Mouse (Mus musculus) Patski (cell line): ENCODE data around the gene Gin1. TPM values are rescaled to one million over a fixed set of nuclear protein-coding genes. Genes with fewer than 3 reads are reported as not detected.
"Not testable (repeated sequence)": the region's sequence is repeated elsewhere in the genome, so short reads cannot be mapped to it uniquely, and the experiment has no call there.

Experiments
- ATAC-seq: fragments of 100-300 bp; one replicate; pipeline ENCODE4 v1.8.0; 2021
- CTCF ChIA-PET: fragments of 350-600 bp; sonication (Branson Sonifier 250); formaldehyde crosslinking; loops from one replicate; lab custom pipeline; 2022; ENCODE audit warnings: inconsistent platforms; lab: Charles Lee
- POLR2A ChIA-PET: fragments of 350-600 bp; sonication (Branson Sonifier 250); formaldehyde crosslinking; loops from one replicate; lab custom pipeline; 2022; ENCODE audit warnings: antibody characterized with exemption, inconsistent platforms; lab: Charles Lee
- DNase-seq: peaks from one replicate; pipeline ENCODE4 v3.0.0-alpha.2; 2011; ENCODE audit warnings: low read depth, low spot score
- H3K27me3 ChIP-seq: fragments of 371-371 bp; one replicate; pipeline ENCODE4 v1.5.1; 2021
- CTCF ChIP-seq: fragments of 100-300 bp; IDR thresholded peaks from one replicate; pipeline ENCODE4 v1.5.1; 2021
- in situ Hi-C: fragments of 300-500 bp; cut with MboI; formaldehyde crosslinking; loops from 3 replicates; pipeline ENCODE4 v1.11.1; 2018; ENCODE audit warnings: low pct_unique_long_range_greater_than_20kb, mixed read lengths
- polyA plus RNA-seq: library from polyadenylated mRNA; unstranded; gene quantifications from one replicate; pipeline ENCODE4 v1.2.3, GENCODE M21; 2021

Gene Gin1
- polyA plus RNA-seq, 1 experiment from 2014 or later: 9.5 TPM

DNA sequence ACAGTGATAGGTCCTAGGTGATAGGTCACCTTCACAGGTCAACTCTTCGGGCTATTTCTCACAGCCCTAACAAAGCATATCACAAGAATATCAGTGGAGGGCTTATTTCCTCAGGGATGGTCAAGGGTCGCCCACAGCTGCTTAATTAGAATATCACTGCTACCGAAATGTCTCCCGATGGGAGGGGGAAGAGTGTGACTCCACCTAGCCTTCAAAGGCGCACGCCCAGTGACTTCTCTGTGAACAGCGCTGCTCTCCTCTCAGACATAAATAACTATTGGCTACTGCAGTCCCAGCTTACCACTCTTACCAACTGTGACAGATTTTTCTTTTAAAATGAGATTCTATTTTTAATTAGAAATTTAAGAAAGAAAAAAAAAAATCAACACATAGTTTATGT is 9.4 kb upstream of the Gin1 start:
- POLR2A ChIA-PET: interaction anchor here (1.1 kb wide), 1 partner anchor 33 kb away, joined by 3 read pairs; no protein-coding TSS in a partner anchor
- in situ Hi-C loops: no loop called here
- no peak for DNase-seq

DNA sequence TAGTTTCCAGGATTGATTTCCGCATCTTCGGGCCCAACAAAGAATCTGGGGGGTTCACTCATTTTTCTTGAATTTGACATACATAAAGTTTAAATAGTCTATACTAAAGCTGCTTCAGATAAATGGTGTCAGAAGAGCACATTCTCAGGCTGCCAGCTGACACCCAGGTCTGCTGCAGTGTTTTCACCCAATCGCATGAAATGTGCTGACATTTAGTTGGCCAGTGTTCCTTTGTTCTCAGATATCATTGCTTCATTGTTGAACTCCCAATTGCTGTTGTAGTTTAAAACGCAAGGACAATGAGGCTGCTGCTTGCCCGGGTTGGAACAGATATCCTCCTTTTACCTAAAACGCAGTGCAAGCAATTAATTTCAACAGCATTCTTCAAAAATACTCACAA is 8.5 kb upstream of the Gin1 start:
- ChIA-PET POLR2A (no interaction called here), CTCF (no interaction called here)
- no peaks in the 10 kb centered on the region for H3K27me3 ChIP-seq
- no peak for DNase-seq
- no peak for TF ChIP-seq CTCF
- no peak for ATAC-seq
- in situ Hi-C loops: no loop called here

More for the DNA sequence above, 9.4 kb upstream of the Gin1 start:
- no peak for ATAC-seq
- CTCF ChIA-PET: interaction anchor here (1.2 kb wide), 1 partner anchor 10 kb away, joined by 5 read pairs; no protein-coding TSS in a partner anchor
- no peak for TF ChIP-seq CTCF
- H3K27me3 ChIP-seq: no peaks in the 10 kb centered on the region

DNA sequence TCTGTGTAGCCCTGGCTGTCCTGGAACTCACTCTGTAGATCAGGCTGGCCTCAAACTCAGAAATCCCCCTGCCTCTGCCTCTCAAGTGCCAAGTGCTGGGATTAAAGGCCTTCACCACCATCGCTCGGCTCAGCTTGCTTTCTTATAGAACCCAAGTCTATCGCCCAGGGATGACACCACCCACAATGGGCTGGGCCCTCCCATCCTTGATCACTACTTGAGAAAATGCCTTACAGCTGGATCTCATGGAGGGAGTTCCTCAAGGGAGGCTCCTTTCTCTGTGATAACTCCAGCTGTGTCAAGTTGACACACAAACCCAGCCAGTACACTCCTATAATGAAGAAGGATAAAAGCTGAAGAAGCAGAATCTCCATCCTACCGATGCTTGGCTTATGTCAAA is 4.3 kb upstream of the Gin1 start:
- DNase-seq, ATAC-seq, POLR2A ChIA-PET: not testable (repeated sequence)

DNA sequence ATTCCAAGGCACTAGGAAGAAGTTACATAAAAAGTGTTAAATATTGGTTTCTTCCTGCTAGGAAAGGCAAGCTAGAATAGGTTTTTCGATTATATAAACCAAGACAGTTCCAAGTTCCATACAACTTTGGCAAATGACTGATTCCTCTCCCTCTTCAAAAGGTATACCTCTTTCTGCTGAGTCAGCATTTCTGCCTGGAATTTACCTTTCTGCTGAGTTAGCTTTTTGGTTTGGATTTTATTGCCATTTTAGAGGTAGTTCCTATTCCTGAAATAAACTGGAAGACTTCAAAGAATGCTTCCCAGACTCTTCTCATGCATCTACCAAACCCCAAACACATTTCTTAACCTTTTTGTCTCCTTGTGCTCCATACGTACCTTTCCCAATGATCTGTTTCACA is 1.9 kb upstream of the Gin1 start:
- no peak for DNase-seq
- ChIA-PET CTCF (interaction anchor here (0.7 to 3.7 kb wide), 6 partner anchors 11 to 110 kb away, joined by 3 to 15 read pairs (median 3); no protein-coding TSS in a partner anchor), POLR2A (no interaction called here)

More for the DNA sequence above, 4.3 kb upstream of the Gin1 start:
- H3K27me3 ChIP-seq, CTCF ChIA-PET: not testable (repeated sequence)
- in situ Hi-C loops: loop anchor here (5.0 kb wide), 1 partner anchor 108 kb away; no protein-coding TSS in a partner anchor

DNA sequence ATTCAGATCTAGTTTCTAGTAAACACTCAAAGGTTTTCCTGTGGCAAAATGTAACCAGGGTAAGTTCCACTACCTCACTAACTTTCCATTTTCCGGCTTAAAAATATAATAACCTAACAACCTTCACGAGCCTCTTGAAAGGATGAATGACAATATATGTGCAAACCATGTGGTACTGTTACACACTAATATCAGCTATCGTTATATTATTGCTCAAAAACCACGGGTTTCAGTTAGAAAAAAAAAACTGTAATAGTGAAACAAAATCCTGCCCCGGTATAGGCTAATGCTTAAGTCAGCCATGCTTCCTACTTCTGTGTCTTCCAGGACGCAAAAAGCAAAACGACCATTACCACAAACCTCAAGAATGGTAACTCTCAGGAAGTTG is 1.1 kb upstream of the Gin1 start:
- TF ChIP-seq CTCF: no peak
- no peak for ATAC-seq
- DNase-seq: no peak
- CTCF ChIA-PET: interaction anchor here (3.7 kb wide), 1 partner anchor 14 kb away, joined by 15 read pairs; no protein-coding TSS in a partner anchor
- in situ Hi-C loops: loop anchor here (5.0 kb wide), 1 partner anchor 112 kb away; no protein-coding TSS in a partner anchor
- no peaks in the 10 kb centered on the region for H3K27me3 ChIP-seq
- POLR2A ChIA-PET: no interaction called here

More for the DNA sequence above, 1.9 kb upstream of the Gin1 start:
- in situ Hi-C loops: loop anchor here (5.0 kb wide), 1 partner anchor 111 kb away; no protein-coding TSS in a partner anchor
- no peak for ATAC-seq
- no peaks in the 10 kb centered on the region for H3K27me3 ChIP-seq
- TF ChIP-seq CTCF: no peak

DNA sequence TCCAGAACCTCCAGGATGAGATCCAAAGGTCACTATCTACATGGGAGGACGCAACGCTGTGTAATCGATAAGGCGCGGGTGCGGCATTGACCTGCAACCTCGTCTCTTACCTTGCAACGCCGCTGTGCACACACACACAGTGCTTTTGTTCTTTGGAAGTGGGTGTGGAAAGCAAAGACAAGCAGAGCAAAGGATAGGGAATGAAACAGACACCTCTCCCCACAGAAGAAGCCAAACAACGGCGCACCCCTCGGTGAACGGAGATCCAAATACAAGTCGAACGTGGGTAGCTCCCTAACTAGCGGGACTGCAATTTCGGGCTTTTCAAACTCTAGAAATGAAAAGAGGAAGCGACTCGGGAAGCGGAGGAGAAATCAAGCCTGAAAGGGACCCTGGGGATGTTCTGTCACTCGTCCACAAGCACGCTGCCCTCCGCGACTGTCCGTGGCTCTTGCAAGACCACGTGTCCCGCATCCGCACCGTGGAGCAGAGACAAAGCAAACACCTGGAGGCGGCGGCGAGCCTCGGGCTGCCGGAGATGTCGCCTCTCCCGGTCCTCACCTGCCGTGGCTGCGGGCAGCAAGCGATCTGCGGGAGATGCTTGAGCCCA is 573 bp upstream of the Gin1 start:
- no peak for TF ChIP-seq CTCF
- ATAC-seq (peak; percentile 23), DNase-seq (no peak)
- CTCF ChIA-PET: interaction anchor here (3.7 kb wide), 1 partner anchor 15 kb away, joined by 15 read pairs; no protein-coding TSS in a partner anchor
- no peaks in the 10 kb centered on the region for H3K27me3 ChIP-seq
- POLR2A ChIA-PET: interaction anchor here (0.5 kb wide), 1 partner anchor 53 kb away, joined by 3 read pairs; no protein-coding TSS in a partner anchor
- in situ Hi-C loops: loop anchor here (5.0 kb wide), 1 partner anchor 112 kb away; no protein-coding TSS in a partner anchor

DNA sequence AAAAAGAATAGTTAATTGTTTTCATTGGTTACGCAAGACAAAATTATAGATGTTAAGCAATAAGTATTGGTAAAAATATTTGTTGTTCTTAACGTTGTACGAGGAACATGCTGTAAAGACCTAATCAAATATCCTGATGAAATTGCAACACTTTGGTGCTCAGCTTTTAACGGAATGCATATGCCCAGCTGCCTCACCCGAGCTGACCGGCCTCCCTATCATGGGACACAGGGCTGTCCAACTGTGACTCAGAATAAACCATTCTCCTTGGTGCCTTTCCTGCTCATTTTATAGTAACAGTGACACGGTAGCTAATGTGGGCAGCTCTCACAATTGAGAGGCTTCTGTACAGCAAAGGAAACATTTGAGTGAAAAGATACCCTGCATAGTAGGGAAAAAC is 1.1 kb downstream of the Gin1 start:
- POLR2A ChIA-PET: no interaction called here
- in situ Hi-C loops: no loop called here
- H3K27me3 ChIP-seq: no peaks in the 10 kb centered on the region
- DNase-seq: no peak
- no peak for TF ChIP-seq CTCF
- CTCF ChIA-PET: interaction anchor here (1.1 to 1.8 kb wide), 6 partner anchors 11 to 44 kb away, joined by 3 to 8 read pairs (median 4); no protein-coding TSS in a partner anchor
- ATAC-seq: no peak

DNA sequence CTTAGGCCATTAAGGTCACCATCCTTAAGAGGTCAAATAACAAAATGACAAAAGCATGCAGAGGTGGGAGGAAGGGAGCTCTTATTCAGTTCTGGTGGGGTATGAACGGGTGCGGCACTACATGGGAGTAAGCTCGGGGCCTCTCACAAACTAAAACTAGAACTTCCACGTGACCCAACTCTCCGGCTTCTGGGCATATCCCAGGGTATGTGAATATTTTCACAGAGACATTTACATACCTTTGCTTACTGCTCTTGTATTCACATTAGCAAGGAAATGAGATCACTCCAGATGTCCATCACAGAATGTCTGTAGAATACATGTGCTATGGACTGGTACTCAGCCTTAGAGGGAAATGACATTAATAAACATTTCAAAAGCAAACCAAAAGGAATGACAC is 1.8 kb downstream of the Gin1 start:
- H3K27me3 ChIP-seq: no peaks in the 10 kb centered on the region
- no peak for TF ChIP-seq CTCF
- ChIA-PET POLR2A (no interaction called here), CTCF (interaction anchor here (0.8 to 1.8 kb wide), 5 partner anchors 11 to 31 kb away, joined by 3 to 8 read pairs (median 5); no protein-coding TSS in a partner anchor)
- in situ Hi-C loops: no loop called here
- DNase-seq (no peak), ATAC-seq (no peak)

DNA sequence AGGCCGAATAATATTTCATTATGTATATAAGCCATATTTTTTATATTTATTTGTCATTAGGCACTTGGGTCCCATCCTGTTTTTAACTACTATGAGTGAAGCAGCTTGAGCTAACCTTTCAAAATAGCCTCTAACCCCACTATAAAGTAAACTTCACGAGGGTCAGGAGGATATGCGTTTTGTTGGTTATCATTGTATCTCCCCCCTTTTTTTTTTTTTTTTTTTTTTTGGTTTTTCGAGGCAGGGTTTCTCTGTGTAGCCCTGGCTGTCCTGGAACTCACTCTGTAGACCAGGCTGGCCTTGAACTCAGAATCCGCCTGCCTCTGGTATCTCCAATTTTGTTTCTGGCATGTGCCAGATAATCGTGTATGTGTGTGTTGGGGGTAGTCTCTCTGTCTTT is 3.4 kb downstream of the Gin1 start:
- H3K27me3 ChIP-seq: no peaks in the 10 kb centered on the region
- no peak for DNase-seq
- CTCF ChIA-PET: no interaction called here
- in situ Hi-C loops: no loop called here
- POLR2A ChIA-PET: interaction anchor here (0.7 kb wide), 1 partner anchor 10 kb away, joined by 6 read pairs; no protein-coding TSS in a partner anchor
- no peak for ATAC-seq
- no peak for TF ChIP-seq CTCF

DNA sequence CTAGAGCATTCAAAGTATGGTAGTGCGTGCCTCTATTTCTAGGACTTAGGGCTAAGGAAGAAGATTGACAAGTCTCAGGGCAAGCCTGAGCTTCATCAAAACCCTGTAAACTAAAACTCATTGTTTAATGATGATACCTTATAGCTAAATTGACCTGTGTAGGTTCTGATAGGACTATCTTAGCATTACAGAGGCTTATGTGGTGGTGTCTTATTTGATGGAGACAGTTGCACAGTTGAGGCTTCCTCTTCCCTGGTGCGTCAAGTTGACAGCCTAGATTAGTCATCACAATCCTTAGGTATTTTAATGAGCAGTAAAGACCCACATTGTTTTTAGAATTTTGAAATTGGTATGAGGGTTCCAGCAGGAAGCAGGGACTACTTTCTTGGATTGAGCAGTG is 4.0 kb downstream of the Gin1 start:
- CTCF ChIA-PET: no interaction called here
- in situ Hi-C loops: no loop called here
- ATAC-seq: no peak
- DNase-seq: no peak
- no peaks in the 10 kb centered on the region for H3K27me3 ChIP-seq
- TF ChIP-seq CTCF: no peak
- POLR2A ChIA-PET: no interaction called here

DNA sequence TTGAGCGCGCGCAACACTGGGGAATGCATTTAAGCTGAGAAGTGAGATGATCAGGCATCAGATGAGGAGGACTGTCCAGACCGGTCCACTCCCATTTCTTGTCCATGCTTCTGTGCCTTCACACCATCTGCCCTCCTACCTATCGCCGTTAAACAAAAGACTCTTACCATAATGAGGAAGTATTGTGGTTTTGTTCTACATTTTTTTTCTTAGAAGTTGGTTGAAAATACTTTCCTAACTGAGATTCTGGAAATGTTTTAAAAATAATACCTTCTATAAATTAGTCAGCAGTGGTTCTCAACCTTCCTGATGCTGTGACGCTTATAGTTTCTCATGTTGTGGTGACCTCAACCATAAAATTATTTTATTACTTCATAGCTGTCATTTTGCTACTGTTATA is 11.7 kb downstream of the Gin1 start:
- ChIA-PET POLR2A (no interaction called here), CTCF (interaction anchor here (0.9 to 1.0 kb wide), 2 partner anchors 10 kb away, joined by 4 to 5 read pairs; no protein-coding TSS in a partner anchor)

More for the DNA sequence above, 11.7 kb downstream of the Gin1 start:
- no peak for DNase-seq
- in situ Hi-C loops: no loop called here
- no peak for TF ChIP-seq CTCF
- no peaks in the 10 kb centered on the region for H3K27me3 ChIP-seq
- no peak for ATAC-seq
